17 mouse cellular contexts compared by ENCODE assay signal in genomic region chr3:32119851-32120250, GRCm38 (mm10).
"Had no signal": no experiment of that assay in that cellular context is flagged by ENCODE, and none has a peak within 500 bp of the region (broad histone marks: within the 10 kb centered on the region; RNA-seq: fewer than 3 reads in every experiment).

No protein-coding gene starts in this region.

- ATAC-seq: lung, postnatal 0 days; midbrain, embryonic 13.5 days; midbrain, embryonic 15.5 days had no signal

- H3K27ac ChIP-seq: lung, embryonic 15.5 days; macrophage; midbrain, embryonic 13.5 days; midbrain, embryonic 15.5 days; neural tube, embryonic 12.5 days; stomach, embryonic 15.5 days; stomach, postnatal 0 days had no signal

- H3K9ac ChIP-seq: lung, embryonic 15.5 days; midbrain, embryonic 13.5 days; midbrain, embryonic 15.5 days; neural tube, embryonic 12.5 days; stomach, embryonic 15.5 days had no signal

- DNase-seq: lung, adult 2 months; lung, postnatal 14 days; lung, postnatal 36 days; right cerebral cortex, postnatal 14 days; thymus, adult 2 months; thymus, postnatal 25 days; thymus, postnatal 4 days had no signal

- H3K27me3 ChIP-seq: lung, embryonic 15.5 days; megakaryocyte, embryonic 14.5 days; midbrain, embryonic 13.5 days; midbrain, embryonic 15.5 days; neural tube, embryonic 12.5 days; stomach, embryonic 15.5 days had no signal

- H3K4me3 ChIP-seq: lung, embryonic 15.5 days; megakaryocyte, embryonic 14.5 days; midbrain, embryonic 13.5 days; midbrain, embryonic 15.5 days; neural tube, embryonic 12.5 days; stomach, embryonic 15.5 days had no signal

- H3K4me1 ChIP-seq: lung, embryonic 15.5 days; megakaryocyte, embryonic 14.5 days; midbrain, embryonic 13.5 days; midbrain, embryonic 15.5 days; neural tube, embryonic 12.5 days; stomach, embryonic 15.5 days had no signal

- H3K9me3 ChIP-seq: lung, embryonic 15.5 days; midbrain, embryonic 13.5 days; midbrain, embryonic 15.5 days; neural tube, embryonic 12.5 days; stomach, embryonic 15.5 days had no signal

- H3K4me2 ChIP-seq: lung, embryonic 15.5 days; midbrain, embryonic 11.5 days; midbrain, embryonic 13.5 days; midbrain, embryonic 15.5 days; neural tube, embryonic 12.5 days; stomach, embryonic 15.5 days had no signal

- H3K36me3 ChIP-seq: lung, embryonic 15.5 days; midbrain, embryonic 13.5 days; midbrain, embryonic 15.5 days; neural tube, embryonic 12.5 days; stomach, embryonic 15.5 days had no signal
